Mouse (Mus musculus): ENCODE results near the gene Scn2a. TPM values are rescaled to one million over a fixed set of nuclear protein-coding genes. Genes with fewer than 3 reads are reported as not detected.
"Not testable (repeated sequence)": the region's sequence is repeated elsewhere in the genome, so short reads cannot be mapped to it uniquely, and the experiment has no call there.

The Scn2a gene
- polyA plus RNA-seq, 1 experiment from 2014 or later = 7.5 TPM

DNA sequence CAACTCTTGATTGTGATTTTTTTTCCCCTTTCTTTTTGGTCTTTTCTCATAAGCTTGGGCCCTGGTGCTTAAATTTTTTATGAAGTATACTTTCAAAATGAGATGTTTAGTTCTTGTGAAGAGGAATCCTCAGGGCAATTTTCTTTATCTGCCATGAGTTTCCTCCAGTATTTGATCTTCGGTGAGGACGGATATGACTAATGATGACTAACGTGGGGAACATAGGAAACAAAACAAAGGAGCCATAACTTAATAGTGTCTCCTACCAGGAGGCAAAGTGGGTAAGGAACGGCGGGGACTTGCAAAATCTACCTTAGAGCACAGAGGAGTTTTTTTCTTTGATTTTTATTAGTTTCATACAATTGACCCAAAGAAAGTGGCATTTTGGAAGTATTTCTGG is 124.8 kb downstream of the Scn2a start:
- WGBS = 88% methylated on average over 5 of the region's 5 CpGs
- Histone ChIP-seq H3K27ac (no peak overlapping the region), H3K27me3 (ENCODE audit: insufficient read depth, poor library complexity, severe bottlenecking) (no peaks in the 10 kb centered on the region), H3K4me3 (no peak overlapping the region), H3K4me1 (replicated peaks) (no peaks in the 10 kb centered on the region), H3K36me3 (no peaks in the 10 kb centered on the region), H3K9me3 (no peaks in the 10 kb centered on the region)
- no peak for DNase-seq (ENCODE audit: low spot score)

DNA sequence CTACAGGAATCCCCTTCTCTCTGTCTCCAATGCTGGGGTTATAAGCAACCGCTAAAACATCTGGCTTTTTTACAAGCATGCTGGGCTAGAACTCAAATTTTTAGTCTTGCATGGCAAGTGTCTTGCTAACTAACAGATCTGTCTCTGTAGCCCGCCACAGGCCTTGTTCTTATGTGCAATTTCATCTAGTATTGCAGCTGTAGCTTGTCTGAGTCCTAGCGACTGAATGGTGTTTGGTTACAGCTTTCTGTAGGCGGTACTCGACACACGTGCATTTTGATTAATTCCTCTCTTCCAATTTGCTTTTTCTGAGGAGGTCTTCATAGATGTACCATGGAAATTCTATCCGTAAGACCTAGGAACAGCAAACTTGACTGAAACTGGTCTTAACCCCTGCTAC is 161.9 kb downstream of the Scn2a start:
- no peaks in the 10 kb centered on the region for H3K9me3 ChIP-seq
- no peak overlapping the region for H3K27ac ChIP-seq
- no peak overlapping the region for H3K4me3 ChIP-seq
- 80% methylated on average over 7 of the region's 7 CpGs for whole genome bisulfite sequencing
- H3K36me3 ChIP-seq = no peaks in the 10 kb centered on the region
- H3K27me3 ChIP-seq (ENCODE audit: insufficient read depth, poor library complexity, severe bottlenecking) = no peaks in the 10 kb centered on the region
- DNase-seq (ENCODE audit: low spot score) = no peak
- H3K4me1 ChIP-seq (replicated peaks) = no peaks in the 10 kb centered on the region

DNA sequence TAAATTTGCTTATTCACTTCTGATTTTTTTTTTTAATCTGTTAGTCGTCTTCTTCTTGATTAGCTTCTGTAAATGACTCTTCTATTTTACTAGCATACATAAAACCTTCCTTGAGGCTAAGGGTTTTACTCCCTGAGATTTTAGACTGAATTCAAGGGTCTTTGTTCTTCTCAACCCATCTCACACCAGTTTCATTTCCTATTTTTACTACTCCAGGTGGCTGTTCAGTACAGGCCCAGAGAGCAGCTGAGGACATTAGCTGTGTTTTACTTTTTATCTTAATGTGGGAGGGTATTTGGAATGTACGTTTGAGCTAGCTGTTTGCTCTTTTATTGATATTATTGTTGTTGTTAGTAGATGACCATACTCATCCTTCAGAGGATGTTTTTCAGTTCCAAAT is 162.8 kb downstream of the Scn2a start:
- no peaks in the 10 kb centered on the region for H3K27me3 ChIP-seq (ENCODE audit: insufficient read depth, poor library complexity, severe bottlenecking)
- no peak overlapping the region for H3K27ac ChIP-seq
- DNase-seq (ENCODE audit: low spot score) = no peak
- H3K36me3 ChIP-seq = no peaks in the 10 kb centered on the region
- 89% methylated on average over 2 of the region's 2 CpGs for WGBS
- H3K4me3 ChIP-seq = no peak overlapping the region
- no peaks in the 10 kb centered on the region for H3K4me1 ChIP-seq (replicated peaks)
- no peaks in the 10 kb centered on the region for H3K9me3 ChIP-seq

DNA sequence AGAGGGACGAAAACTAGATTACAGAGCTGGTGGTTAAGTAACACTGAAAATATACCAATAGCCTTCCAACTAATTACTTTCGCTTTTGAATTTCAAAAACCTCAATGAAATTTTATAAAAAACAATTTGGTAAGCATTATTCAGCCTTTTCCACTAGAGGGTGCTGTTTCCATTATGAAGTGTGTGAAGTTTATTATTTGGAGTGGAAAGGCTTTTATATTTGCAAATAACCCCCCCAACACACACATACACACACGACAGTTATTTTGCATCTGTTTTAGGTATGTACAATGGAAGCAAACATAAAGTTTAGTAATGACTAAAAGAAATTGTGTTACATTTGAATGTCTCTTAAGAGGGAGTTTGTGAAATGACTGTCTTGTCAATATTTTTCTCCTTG is 171.9 kb downstream of the Scn2a start:
- Histone ChIP-seq H3K27me3 (ENCODE audit: insufficient read depth, poor library complexity, severe bottlenecking) (no peaks in the 10 kb centered on the region), H3K4me3 (no peak overlapping the region), H3K27ac (no peak overlapping the region), H3K36me3 (peaks cover 12% of the 10 kb centered on the region), H3K4me1 (replicated peaks) (0 out of 2 replicates have a peak, but pooled peaks cover 2% of the 10 kb centered on the region), H3K9me3 (peaks cover 24% of the 10 kb centered on the region)
- DNase-seq (ENCODE audit: low spot score) = no peak
- 35% methylated on average over 3 of the region's 3 CpGs for WGBS

DNA sequence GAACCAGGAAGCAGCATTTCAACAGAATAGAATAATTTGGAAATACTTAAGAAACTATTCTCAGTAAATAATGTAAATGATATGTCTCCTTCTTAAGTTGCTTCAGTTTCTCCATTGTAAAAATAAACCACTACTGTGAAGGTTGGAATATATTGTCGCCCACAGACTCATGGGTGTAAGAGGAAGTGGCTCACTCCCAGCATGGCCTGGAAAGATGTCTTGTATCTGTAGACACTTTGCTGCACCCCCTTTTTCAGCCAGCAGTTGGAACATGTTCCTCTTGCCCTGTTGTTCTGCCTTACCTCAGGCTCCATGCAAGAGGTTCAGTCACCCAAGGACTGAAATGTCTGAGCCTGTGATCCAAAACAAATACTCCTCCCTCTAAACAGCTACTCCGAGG is 173.0 kb downstream of the Scn2a start:
- H3K4me3 ChIP-seq = no peak overlapping the region
- peaks cover 12% of the 10 kb centered on the region for H3K36me3 ChIP-seq
- no peak for DNase-seq (ENCODE audit: low spot score)
- H3K4me1 ChIP-seq (replicated peaks) = 0 out of 2 replicates have a peak, but pooled peaks cover 2% of the 10 kb centered on the region
- 88% methylated on average over 2 of the region's 2 CpGs for WGBS
- H3K9me3 ChIP-seq = peaks cover 24% of the 10 kb centered on the region
- no peaks in the 10 kb centered on the region for H3K27me3 ChIP-seq (ENCODE audit: insufficient read depth, poor library complexity, severe bottlenecking)
- H3K27ac ChIP-seq = no peak overlapping the region

- DNase-seq (ENCODE audit: low spot score) = no peak
- no peaks in the 10 kb centered on the region for H3K27me3 ChIP-seq (ENCODE audit: insufficient read depth, poor library complexity, severe bottlenecking)
- peaks cover 10% of the 10 kb centered on the region for H3K9me3 ChIP-seq
- 71% methylated on average over 1 of the region's 1 CpGs for WGBS
- no peaks in the 10 kb centered on the region; the same call in 1 of the 2 replicates for H3K36me3 ChIP-seq
- peaks cover 3% of the 10 kb centered on the region; the same call in 1 of the 2 replicates for H3K4me1 ChIP-seq (replicated peaks)
- no peak overlapping the region for H3K27ac ChIP-seq
- H3K4me3 ChIP-seq = no peak overlapping the region
These were observed 180.6 kb downstream of the Scn2a start for GRCm38 (mm10) chr2:65801054-65801709.

DNA sequence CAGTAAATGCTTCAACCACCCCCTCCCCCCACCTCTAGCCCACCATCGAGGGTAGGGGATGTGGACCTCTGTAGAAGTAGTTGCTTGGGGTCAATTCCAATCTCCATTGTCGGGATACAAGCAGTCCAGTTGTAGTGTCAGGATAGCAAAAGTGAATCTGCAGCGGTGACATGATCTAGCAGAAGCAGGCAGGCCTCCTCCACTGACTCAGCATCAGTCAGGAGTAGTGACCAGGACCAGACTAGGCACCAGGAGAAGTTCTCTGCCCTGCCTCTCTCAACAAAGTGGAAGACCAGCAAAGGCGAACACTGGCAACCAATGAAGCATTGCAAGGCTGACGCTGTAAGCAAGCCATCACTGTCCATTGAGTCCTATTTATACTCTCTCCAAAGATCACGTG is 186.0 kb downstream of the Scn2a start:
- H3K27ac ChIP-seq = no peak overlapping the region
- DNase-seq (ENCODE audit: low spot score) = no peak
- WGBS = 88% methylated on average over 6 of the region's 6 CpGs
- no peaks in the 10 kb centered on the region for H3K36me3 ChIP-seq
- H3K27me3 ChIP-seq (ENCODE audit: insufficient read depth, poor library complexity, severe bottlenecking) = no peaks in the 10 kb centered on the region
- H3K4me1 ChIP-seq (replicated peaks) = peaks cover 3% of the 10 kb centered on the region; the same call in 1 of the 2 replicates
- no peak overlapping the region for H3K4me3 ChIP-seq
- no peaks in the 10 kb centered on the region for H3K9me3 ChIP-seq

DNA sequence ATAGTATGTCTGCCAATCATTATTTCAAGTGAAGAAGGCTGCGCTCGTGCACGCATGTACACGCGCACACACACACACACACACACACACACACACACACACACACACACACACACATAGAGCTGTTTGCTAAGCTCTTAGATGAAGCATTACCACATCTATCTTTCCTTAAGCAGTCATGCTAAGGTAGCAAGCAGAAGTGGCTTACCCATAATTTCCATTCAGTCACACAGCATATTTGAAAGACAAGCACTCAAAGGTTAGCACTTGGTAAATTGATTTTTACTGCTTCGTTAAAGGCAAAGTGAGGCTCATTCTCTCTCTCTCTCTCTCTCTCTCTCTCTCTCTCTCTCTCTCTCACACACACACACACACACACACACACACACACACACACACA is 190.6 kb downstream of the Scn2a start:
- not testable (repeated sequence) for DNase-seq (ENCODE audit: low spot score); H3K4me3 ChIP-seq; H3K36me3 ChIP-seq; H3K27me3 ChIP-seq (ENCODE audit: insufficient read depth, poor library complexity, severe bottlenecking); H3K4me1 ChIP-seq (replicated peaks); H3K27ac ChIP-seq; H3K9me3 ChIP-seq
- WGBS = 82% methylated on average over 6 of the region's 6 CpGs

Other genes with a start within 250 kb of the Scn2a start
- gene Scn3a, start 53.1 kb upstream of the Scn2a start, polyA plus RNA-seq (2016; fragmentation: Nextera tagmentation; extraction: Ambion mirVana) = 6.3 and 17.0 TPM in 2 replicates
- 9.8 and 12.3 TPM in 2 replicates for gene Csrnp3, start 225.0 kb downstream of the Scn2a start, polyA plus RNA-seq (2016; fragmentation: Nextera tagmentation; extraction: Ambion mirVana)

Measured in hindbrain, embryonic 10.5 days (tissue).